29 mouse cellular contexts compared by ENCODE assay signal in genomic region chr8:81558550-81558949, GRCm38 (mm10).
DNase-seq lines count a peak whose midpoint lies in the region; ATAC-seq and TF ChIP-seq lines count a peak whose summit lies in the region.
"Had no signal": no experiment of that assay in that cellular context is flagged by ENCODE, and none has a peak within 500 bp of the region (broad histone marks: within the 10 kb centered on the region; RNA-seq: fewer than 3 reads in every experiment).

No protein-coding gene starts in this region.

- intact Hi-C loops in heart, postnatal 14 days (cut with DNase I): no loop called here

- no peak overlapping the region for H3K27ac ChIP-seq in lung, postnatal 0 days (ENCODE audit: low read length)
- no peak overlapping the region for H3K27ac ChIP-seq in midbrain, embryonic 15.5 days
- H3K27ac ChIP-seq: embryonic facial prominence, embryonic 10.5 days; embryonic facial prominence, embryonic 13.5 days; forebrain, embryonic 12.5 days; forebrain, embryonic 15.5 days; hindbrain, embryonic 10.5 days; hindbrain, embryonic 13.5 days had no signal

- H3K4me1 ChIP-seq in lung, postnatal 0 days (ENCODE audit: insufficient read depth, low read depth, low read length): no peaks in the 10 kb centered on the region
- no peaks in the 10 kb centered on the region for H3K4me1 ChIP-seq in lung, adult 2 months (ENCODE audit: control insufficient read depth, insufficient read depth, low read length)
- no peaks in the 10 kb centered on the region for H3K4me1 ChIP-seq in midbrain, embryonic 15.5 days
- H3K4me1 ChIP-seq: embryonic facial prominence, embryonic 10.5 days; embryonic facial prominence, embryonic 13.5 days; forebrain, embryonic 12.5 days; forebrain, embryonic 15.5 days; hindbrain, embryonic 10.5 days; hindbrain, embryonic 13.5 days had no signal

- TF ChIP-seq POLR2A in lung, adult 2 months (IDR thresholded peaks at IDR 0.05; ENCODE audit: borderline replicate concordance, extremely low read depth, low read depth, low read length): no peak

- no peaks in the 10 kb centered on the region for H3K36me3 ChIP-seq in lung, postnatal 0 days (ENCODE audit: insufficient read depth, low read length)
- no peaks in the 10 kb centered on the region for H3K36me3 ChIP-seq in midbrain, embryonic 15.5 days (replicated peaks)
- H3K36me3 ChIP-seq: embryonic facial prominence, embryonic 10.5 days; embryonic facial prominence, embryonic 13.5 days; forebrain, embryonic 12.5 days; forebrain, embryonic 15.5 days; G1E; hindbrain, embryonic 10.5 days; hindbrain, embryonic 13.5 days had no signal

- TF ChIP-seq EP300 in lung, postnatal 0 days (IDR thresholded peaks at IDR 0.05): peak; percentile 38; the same call in 1 of the 2 replicates

- TF ChIP-seq CTCF in lung, postnatal 0 days (IDR thresholded peaks at IDR 0.05): no peak
- TF ChIP-seq CTCF in lung, adult 2 months (IDR thresholded peaks at IDR 0.05; ENCODE audit: insufficient read depth, low read length): no peak

- no peak overlapping the region for H3K4me3 ChIP-seq in lung, postnatal 0 days (ENCODE audit: low read depth, low read length)
- H3K4me3 ChIP-seq in lung, adult 2 months (replicated peaks; ENCODE audit: extremely low read depth, low read depth, low read length): no peak overlapping the region
- H3K4me3 ChIP-seq in midbrain, embryonic 15.5 days: no peak overlapping the region
- H3K4me3 ChIP-seq: embryonic facial prominence, embryonic 10.5 days; embryonic facial prominence, embryonic 13.5 days; erythroblast, embryonic 14.5 days; forebrain, embryonic 12.5 days; forebrain, embryonic 15.5 days; hindbrain, embryonic 10.5 days; hindbrain, embryonic 13.5 days had no signal

- no peaks in the 10 kb centered on the region for H3K27me3 ChIP-seq in lung, postnatal 0 days (replicated peaks; ENCODE audit: insufficient read depth, low read length)
- no peaks in the 10 kb centered on the region for H3K27me3 ChIP-seq in midbrain, embryonic 15.5 days (replicated peaks)
- H3K27me3 ChIP-seq: CH12.LX; embryonic facial prominence, embryonic 13.5 days; forebrain, embryonic 12.5 days; forebrain, embryonic 15.5 days; hindbrain, embryonic 13.5 days; Patski had no signal

- no peak overlapping the region for H3K9ac ChIP-seq in lung, postnatal 0 days (replicated peaks; ENCODE audit: low read depth)
- no peak overlapping the region for H3K9ac ChIP-seq in midbrain, embryonic 15.5 days
- H3K9ac ChIP-seq: embryonic facial prominence, embryonic 13.5 days; forebrain, embryonic 12.5 days; forebrain, embryonic 15.5 days; hindbrain, embryonic 13.5 days had no signal

- WGBS in lung, postnatal 0 days: 54% methylated on average over 4 of the region's 4 CpGs
- 70% methylated on average over 4 of the region's 4 CpGs for WGBS in lung, adult 2 months
- WGBS in midbrain, embryonic 15.5 days: 84% methylated on average over 4 of the region's 4 CpGs

- ATAC-seq in lung, postnatal 0 days: no peak
- peak; percentile 83 for ATAC-seq in inflammation-experienced regulatory T-cells, adult 6 months
- ATAC-seq in megakaryocyte, adult 5-6 weeks (ENCODE audit: poor library complexity, severe bottlenecking): no peak
- ATAC-seq in midbrain, embryonic 15.5 days (replicated peaks): no peak
- ATAC-seq: forebrain, embryonic 15.5 days; hindbrain, embryonic 16.5 days; Patski had no signal

- H3K4me2 ChIP-seq in lung, postnatal 0 days (replicated peaks; ENCODE audit: low read depth, low read length): no peak overlapping the region
- no peak overlapping the region for H3K4me2 ChIP-seq in midbrain, embryonic 15.5 days
- H3K4me2 ChIP-seq: embryonic facial prominence, embryonic 13.5 days; forebrain, embryonic 12.5 days; forebrain, embryonic 15.5 days; heart, embryonic 11.5 days; hindbrain, embryonic 13.5 days had no signal

- H3K9me3 ChIP-seq in lung, postnatal 0 days (ENCODE audit: low read length): no peaks in the 10 kb centered on the region
- no peaks in the 10 kb centered on the region for H3K9me3 ChIP-seq in midbrain, embryonic 15.5 days
- H3K9me3 ChIP-seq: embryonic facial prominence, embryonic 10.5 days; embryonic facial prominence, embryonic 13.5 days; forebrain, embryonic 12.5 days; forebrain, embryonic 15.5 days; G1E; hindbrain, embryonic 10.5 days; hindbrain, embryonic 13.5 days had no signal

- DNase-seq in lung, postnatal 0 days (ENCODE audit: low spot score): peak; percentile 25
- DNase-seq in lung, adult 2 months: no peak
- peak; percentile 74 for DNase-seq in T-cell, adult 2 months (ENCODE audit: low spot score)
- DNase-seq in heart, postnatal 14 days: no peak
- DNase-seq: adrenal gland, adult 8-10 months; adrenal gland, postnatal 25 days; cerebellum, adult 11-12 months; cerebellum, adult 8-10 months; cerebellum, postnatal 10 days; cerebellum, postnatal 36 days; embryo, embryonic 11 days; gastrocnemius, postnatal 25 days; heart, adult 11 months; heart, postnatal 36 days had no signal

Comparison
In these comparisons a context has a peak if more than half of its experiments do, and no peak if none do; other contexts are left out.
1. DNase-seq: peak in lung, postnatal 0 days (single experiment) and T-cell, adult 2 months (single experiment); none in lung, adult 2 months (single experiment) and heart, postnatal 14 days (0 of 2).